Mouse (Mus musculus) left cerebral cortex, adult 18-20 months (tissue): ENCODE measurements around the gene Tmx4. TPM values are rescaled to one million over a fixed set of nuclear protein-coding genes. Genes with fewer than 3 reads are reported as not detected.

Experiments used
- DNase-seq, 2 experiments: peaks; one replicate each; pipeline ENCODE4 v3.0.0; 2021 to 2022; ENCODE audit warnings: low spot score in 2 of 2, mixed read lengths in 1 of 2
- total RNA-seq, 2 experiments: library from RNA; stranded (reverse); gene quantifications; 2 replicates each; pipeline ENCODE4 v1.2.3; 2021

The Tmx4 gene
- total RNA-seq, 2 experiments from 2014 or later, result 189 to 191 TPM

- DNase-seq, result no peak
These were observed 58.7 kb downstream of the Tmx4 start for GRCm38 (mm10) chr2:134585243-134585642.

GRCm38 (mm10) chr2:134559422-134559821 is 84.5 kb downstream of the Tmx4 start:
- no peak for DNase-seq

GRCm38 (mm10) chr2:134554221-134554727 is 89.7 kb downstream of the Tmx4 start, which contains the start of gene Hao1:
Gene Hao1 (minus strand): TSS chr2:134554368.
- DNase-seq, result no peak

- no peak for DNase-seq
These were observed 91.6 kb downstream of the Tmx4 start for GRCm38 (mm10) chr2:134552358-134552757.

GRCm38 (mm10) chr2:134549770-134550169 is 94.2 kb downstream of the Tmx4 start:
- DNase-seq, result peak; percentile 71 to 73

- peak in 1 of 2 experiments; percentile 8 for DNase-seq
These were observed 98.8 kb downstream of the Tmx4 start for GRCm38 (mm10) chr2:134545116-134545515.

- no peak for DNase-seq
These were observed 99.5 kb downstream of the Tmx4 start for GRCm38 (mm10) chr2:134544321-134545065.

Other genes with a start within 250 kb of the Tmx4 start
- gene Hao1, start 89.8 kb downstream of the Tmx4 start, total RNA-seq, result not detected
- gene Plcb1, start 141.9 kb upstream of the Tmx4 start, total RNA-seq, result 100 to 1,000 TPM; 166 to 177 TPM